Mouse (Mus musculus): Measurements from ENCODE around the gene Adamts16. TPM values are rescaled to one million over a fixed set of nuclear protein-coding genes. Genes with fewer than 3 reads are reported as not detected.

Adamts16 gene
- polyA plus RNA-seq, 1 experiment from 2014 or later = 0.81 TPM

DNA sequence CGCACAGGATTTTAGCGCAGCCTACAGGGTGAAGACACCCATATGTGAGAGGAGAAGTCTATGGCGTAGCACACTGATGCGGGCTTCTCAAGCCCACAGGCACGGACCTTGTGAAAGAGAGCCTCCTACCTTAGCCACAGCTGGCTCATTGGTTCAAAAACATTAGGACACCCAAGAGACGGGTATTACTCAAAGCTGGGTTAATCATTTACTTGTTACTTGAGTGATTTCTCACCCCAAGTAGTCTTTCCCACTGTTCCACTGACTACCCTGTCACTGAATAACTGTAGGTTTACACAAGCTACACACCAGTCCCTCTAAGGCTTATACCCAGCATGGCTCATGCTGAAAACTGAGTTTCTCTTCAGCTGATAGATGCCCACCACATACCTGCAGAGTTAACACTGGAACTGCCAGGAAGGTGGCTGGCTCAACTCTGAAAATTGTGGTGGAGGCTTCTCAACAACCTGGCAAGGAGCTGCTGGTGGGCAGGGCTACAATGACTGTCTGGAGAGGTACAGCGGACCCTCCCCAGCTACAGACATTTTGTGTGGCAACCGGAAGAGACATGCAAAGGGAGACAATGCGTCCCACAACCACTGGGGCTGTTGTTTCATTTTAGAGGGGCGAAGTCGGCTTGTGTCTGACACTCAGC is 25.5 kb upstream of the Adamts16 start:
- no peaks in the 10 kb centered on the region for H3K36me3 ChIP-seq
- H3K9ac ChIP-seq = no peak overlapping the region
- no peak overlapping the region for H3K4me2 ChIP-seq (replicated peaks)
- H3K4me3 ChIP-seq (replicated peaks) = no peak overlapping the region
- H3K9me3 ChIP-seq (replicated peaks) = no peaks in the 10 kb centered on the region
- no peaks in the 10 kb centered on the region for H3K4me1 ChIP-seq
- no peaks in the 10 kb centered on the region for H3K27me3 ChIP-seq
- no peak for ATAC-seq (ENCODE audit: insufficient number of reproducible peaks, low FRiP score, low TSS enrichment, low read depth)
- 92% methylated on average over 11 of the region's 11 CpGs for WGBS
- no peak overlapping the region for H3K27ac ChIP-seq (replicated peaks)

DNA sequence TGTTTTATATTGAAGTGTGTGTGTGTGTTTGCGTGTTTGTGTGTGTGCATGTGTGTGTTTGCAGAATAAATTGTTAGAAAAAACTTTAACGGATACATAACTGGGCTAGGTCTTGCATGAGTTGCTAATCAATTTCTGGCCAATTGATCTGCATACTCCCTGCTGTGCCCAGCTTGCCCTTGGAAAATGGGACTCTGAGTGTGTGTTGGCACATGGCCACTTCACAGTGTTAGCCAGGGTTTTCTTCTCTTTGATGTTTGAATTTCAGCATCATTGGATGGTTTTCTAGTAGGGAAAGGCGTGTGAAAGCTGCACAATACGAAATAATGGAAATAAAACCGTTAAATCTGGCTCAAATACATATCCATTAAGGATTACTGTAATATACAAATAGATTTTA is 24.3 kb upstream of the Adamts16 start:
- no peaks in the 10 kb centered on the region for H3K4me1 ChIP-seq
- no peak overlapping the region for H3K4me2 ChIP-seq (replicated peaks)
- no peaks in the 10 kb centered on the region for H3K9me3 ChIP-seq (replicated peaks)
- H3K27ac ChIP-seq (replicated peaks) = no peak overlapping the region
- no peak for ATAC-seq (ENCODE audit: insufficient number of reproducible peaks, low FRiP score, low TSS enrichment, low read depth)
- 80% methylated on average over 5 of the region's 5 CpGs for WGBS
- H3K36me3 ChIP-seq = no peaks in the 10 kb centered on the region
- H3K27me3 ChIP-seq = no peaks in the 10 kb centered on the region
- no peak overlapping the region for H3K4me3 ChIP-seq (replicated peaks)
- no peak overlapping the region for H3K9ac ChIP-seq

- no peaks in the 10 kb centered on the region for H3K4me1 ChIP-seq
- no peak overlapping the region for H3K27ac ChIP-seq (replicated peaks)
- H3K36me3 ChIP-seq = no peaks in the 10 kb centered on the region
- no peaks in the 10 kb centered on the region for H3K27me3 ChIP-seq
- no peak overlapping the region for H3K4me2 ChIP-seq (replicated peaks)
- ATAC-seq (ENCODE audit: insufficient number of reproducible peaks, low FRiP score, low TSS enrichment, low read depth) = no peak
- 33% methylated on average over 8 of the region's 8 CpGs for WGBS
- H3K9ac ChIP-seq = no peak overlapping the region
- no peaks in the 10 kb centered on the region for H3K9me3 ChIP-seq (replicated peaks)
- no peak overlapping the region for H3K4me3 ChIP-seq (replicated peaks)
These were observed 20.7 kb upstream of the Adamts16 start for GRCm38 (mm10) chr13:70862162-70862908.

DNA sequence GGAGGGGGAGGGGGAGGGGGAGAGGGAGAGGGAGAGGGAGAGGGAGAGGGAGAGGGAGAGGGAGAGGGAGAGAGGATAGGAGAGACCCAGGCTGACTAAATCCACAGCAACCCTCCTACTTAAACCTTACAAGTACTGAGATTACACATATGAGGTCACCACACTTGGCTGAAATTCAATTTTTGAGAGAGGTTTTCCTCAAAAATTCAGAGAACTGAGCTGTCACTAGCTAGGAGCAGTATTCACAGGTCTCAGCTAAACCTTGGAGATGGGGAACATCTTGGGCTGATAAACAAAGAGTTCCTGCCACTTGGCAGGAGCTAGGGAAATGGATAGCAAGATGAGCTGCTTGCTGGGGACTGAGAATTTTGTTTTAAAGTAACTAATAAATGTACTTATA is 12.0 kb upstream of the Adamts16 start:
- no peak for ATAC-seq (ENCODE audit: insufficient number of reproducible peaks, low FRiP score, low TSS enrichment, low read depth)
- H3K4me2 ChIP-seq (replicated peaks) = no peak overlapping the region

GRCm38 (mm10) chr13:70846933-70847332 is 5.3 kb upstream of the Adamts16 start:
- ATAC-seq (ENCODE audit: insufficient number of reproducible peaks, low FRiP score, low TSS enrichment, low read depth) = no peak
- no peak overlapping the region for H3K27ac ChIP-seq (replicated peaks)
- no peaks in the 10 kb centered on the region for H3K9me3 ChIP-seq (replicated peaks)
- WGBS = 60% methylated on average over 2 of the region's 2 CpGs
- H3K9ac ChIP-seq = no peak overlapping the region
- H3K36me3 ChIP-seq = no peaks in the 10 kb centered on the region
- no peak overlapping the region for H3K4me3 ChIP-seq (replicated peaks)
- H3K27me3 ChIP-seq = peaks cover 18% of the 10 kb centered on the region
- no peak overlapping the region for H3K4me2 ChIP-seq (replicated peaks)
- H3K4me1 ChIP-seq = no peaks in the 10 kb centered on the region

More for the DNA sequence above, 12.0 kb upstream of the Adamts16 start:
- Histone ChIP-seq H3K27me3 (no peaks in the 10 kb centered on the region), H3K36me3 (no peaks in the 10 kb centered on the region), H3K27ac (replicated peaks) (no peak overlapping the region), H3K4me3 (replicated peaks) (no peak overlapping the region), H3K9me3 (replicated peaks) (no peaks in the 10 kb centered on the region), H3K9ac (no peak overlapping the region), H3K4me1 (no peaks in the 10 kb centered on the region)

- no peaks in the 10 kb centered on the region for H3K4me1 ChIP-seq
- no peaks in the 10 kb centered on the region for H3K36me3 ChIP-seq
- peaks cover 32% of the 10 kb centered on the region for H3K27me3 ChIP-seq
- H3K9ac ChIP-seq = no peak overlapping the region
- 85% methylated on average over 7 of the region's 7 CpGs for WGBS
- no peak overlapping the region for H3K4me2 ChIP-seq (replicated peaks)
- H3K27ac ChIP-seq (replicated peaks) = no peak overlapping the region
- no peak for ATAC-seq (ENCODE audit: insufficient number of reproducible peaks, low FRiP score, low TSS enrichment, low read depth)
- H3K9me3 ChIP-seq (replicated peaks) = no peaks in the 10 kb centered on the region
- H3K4me3 ChIP-seq (replicated peaks) = no peak overlapping the region
These were observed 3.9 kb upstream of the Adamts16 start for GRCm38 (mm10) chr13:70845526-70845925.

- Histone ChIP-seq H3K4me2 (replicated peaks) (no peak overlapping the region), H3K27me3 (peaks cover 42% of the 10 kb centered on the region), H3K9me3 (replicated peaks) (no peaks in the 10 kb centered on the region), H3K27ac (replicated peaks) (no peak overlapping the region), H3K4me1 (no peaks in the 10 kb centered on the region), H3K9ac (no peak overlapping the region), H3K36me3 (no peaks in the 10 kb centered on the region), H3K4me3 (replicated peaks) (no peak overlapping the region)
- no peak for ATAC-seq (ENCODE audit: insufficient number of reproducible peaks, low FRiP score, low TSS enrichment, low read depth)
- WGBS = 42% methylated on average over 4 of the region's 4 CpGs
These were observed 515 bp upstream of the Adamts16 start for GRCm38 (mm10) chr13:70842126-70842525.

DNA sequence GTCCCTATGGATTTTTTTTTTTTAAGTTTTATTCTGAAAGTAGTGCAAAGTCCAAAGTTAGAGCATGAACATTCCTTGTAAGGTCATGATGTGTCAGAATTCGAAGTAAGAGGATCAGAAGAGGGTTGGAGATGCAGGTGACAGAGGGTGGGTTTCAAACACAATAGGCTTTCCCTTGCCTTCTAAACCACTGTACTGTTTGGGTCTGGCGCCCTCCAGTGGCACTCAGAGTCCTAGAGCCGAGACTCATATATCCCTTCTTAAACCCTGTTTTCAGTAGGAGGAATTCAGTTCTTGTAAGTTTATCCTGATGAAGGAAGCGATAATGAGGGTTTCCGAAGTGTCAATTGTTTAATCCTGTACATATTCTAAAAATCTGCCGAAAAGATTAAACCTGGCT is 1.4 kb downstream of the Adamts16 start:
- 7% methylated on average over 6 of the region's 6 CpGs for WGBS
- H3K4me1 ChIP-seq = no peaks in the 10 kb centered on the region
- no peak overlapping the region for H3K4me3 ChIP-seq (replicated peaks)
- no peak for ATAC-seq (ENCODE audit: insufficient number of reproducible peaks, low FRiP score, low TSS enrichment, low read depth)
- no peak overlapping the region for H3K4me2 ChIP-seq (replicated peaks)
- no peaks in the 10 kb centered on the region for H3K9me3 ChIP-seq (replicated peaks)
- no peak overlapping the region for H3K27ac ChIP-seq (replicated peaks)
- peaks cover 42% of the 10 kb centered on the region for H3K27me3 ChIP-seq
- no peak overlapping the region for H3K9ac ChIP-seq
- no peaks in the 10 kb centered on the region for H3K36me3 ChIP-seq

- H3K4me1 ChIP-seq = no peaks in the 10 kb centered on the region
- H3K27ac ChIP-seq (replicated peaks) = no peak overlapping the region
- H3K4me2 ChIP-seq (replicated peaks) = no peak overlapping the region
- H3K9me3 ChIP-seq (replicated peaks) = no peaks in the 10 kb centered on the region
- H3K36me3 ChIP-seq = no peaks in the 10 kb centered on the region
- H3K27me3 ChIP-seq = peaks cover 31% of the 10 kb centered on the region
- ATAC-seq (ENCODE audit: insufficient number of reproducible peaks, low FRiP score, low TSS enrichment, low read depth) = no peak
- 60% methylated on average over 5 of the region's 5 CpGs for WGBS
- no peak overlapping the region for H3K4me3 ChIP-seq (replicated peaks)
- H3K9ac ChIP-seq = no peak overlapping the region
These were observed 4.0 kb downstream of the Adamts16 start for GRCm38 (mm10) chr13:70837571-70837970.

DNA sequence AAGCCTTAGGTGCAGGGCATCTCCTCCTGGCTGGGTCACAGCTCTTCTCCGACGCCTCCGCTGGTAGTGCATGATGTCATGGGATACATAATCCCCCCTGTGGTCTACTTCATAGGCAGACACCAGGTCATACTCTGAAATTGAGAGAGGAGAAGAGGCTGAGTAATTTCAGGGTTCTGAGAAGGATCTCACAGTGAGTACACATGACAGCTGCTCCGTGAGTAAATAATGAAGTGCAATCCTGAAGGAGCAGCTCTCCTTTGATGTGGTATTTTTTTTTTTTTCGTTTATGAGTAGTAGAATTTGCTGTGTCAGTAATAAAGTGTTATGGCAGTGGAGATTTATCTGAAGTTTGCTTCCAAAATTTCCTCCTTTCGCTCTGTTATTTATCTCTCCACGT is 5.4 kb downstream of the Adamts16 start:
- H3K4me3 ChIP-seq (replicated peaks) = no peak overlapping the region
- H3K4me2 ChIP-seq (replicated peaks) = no peak overlapping the region
- no peaks in the 10 kb centered on the region for H3K36me3 ChIP-seq
- WGBS = 34% methylated on average over 7 of the region's 7 CpGs
- no peaks in the 10 kb centered on the region for H3K9me3 ChIP-seq (replicated peaks)
- H3K9ac ChIP-seq = no peak overlapping the region
- no peak overlapping the region for H3K27ac ChIP-seq (replicated peaks)
- no peaks in the 10 kb centered on the region for H3K4me1 ChIP-seq
- H3K27me3 ChIP-seq = peaks cover 18% of the 10 kb centered on the region
- ATAC-seq (ENCODE audit: insufficient number of reproducible peaks, low FRiP score, low TSS enrichment, low read depth) = no peak

- no peak for ATAC-seq (ENCODE audit: insufficient number of reproducible peaks, low FRiP score, low TSS enrichment, low read depth)
- H3K4me3 ChIP-seq (replicated peaks) = no peak overlapping the region
- no peak overlapping the region for H3K9ac ChIP-seq
- no peak overlapping the region for H3K27ac ChIP-seq (replicated peaks)
- no peaks in the 10 kb centered on the region for H3K36me3 ChIP-seq
- H3K9me3 ChIP-seq (replicated peaks) = no peaks in the 10 kb centered on the region
- H3K4me2 ChIP-seq (replicated peaks) = no peak overlapping the region
- no peaks in the 10 kb centered on the region for H3K27me3 ChIP-seq
- no peaks in the 10 kb centered on the region for H3K4me1 ChIP-seq
- 74% methylated on average over 6 of the region's 6 CpGs for WGBS
These were observed 8.9 kb downstream of the Adamts16 start for GRCm38 (mm10) chr13:70832593-70833138.

Measured in embryonic facial prominence, embryonic 15.5 days (tissue).